Mouse (Mus musculus): ENCODE results near the gene Rps15. TPM values are rescaled to one million over a fixed set of nuclear protein-coding genes. Genes with fewer than 3 reads are reported as not detected.

Rps15 gene
- polyA plus RNA-seq, 1 experiment from 2014 or later, result 741 TPM

DNA sequence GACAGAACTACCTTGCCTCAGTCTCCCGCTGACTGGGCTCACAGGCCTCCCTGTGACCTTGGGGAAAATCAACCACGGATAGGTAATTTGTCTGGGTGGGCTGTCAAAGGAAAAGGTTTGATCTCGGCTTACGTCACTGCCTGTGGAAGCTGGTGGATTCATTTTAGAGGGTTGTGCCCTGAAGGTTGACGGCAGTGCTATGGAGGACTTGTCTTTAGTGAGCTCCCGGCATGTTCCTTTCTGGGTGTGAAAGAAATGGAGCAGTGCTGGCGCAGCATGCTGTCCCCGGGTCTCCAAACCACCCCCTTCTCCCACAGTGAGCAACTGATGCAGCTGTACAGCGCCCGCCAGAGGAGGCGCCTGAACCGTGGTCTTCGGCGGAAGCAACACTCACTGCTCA lies 1.1 kb downstream of the Rps15 start:
- H3K27me3 ChIP-seq (replicated peaks; ENCODE audit: insufficient read depth, low read length), result 0 out of 2 replicates have a peak, but pooled peaks cover 7% of the 10 kb centered on the region
- DNase-seq (ENCODE audit: low spot score) (peak; percentile 15), ATAC-seq (no peak)
- no peaks in the 10 kb centered on the region for H3K9me3 ChIP-seq (ENCODE audit: low read length)
- H3K36me3 ChIP-seq (ENCODE audit: insufficient read depth, low read length), result peaks cover 7% of the 10 kb centered on the region; the same call in 1 of the 2 replicates
- H3K4me2 ChIP-seq (replicated peaks; ENCODE audit: low read depth, low read length), result peak overlapping the region; percentile 69
- peaks cover 9% of the 10 kb centered on the region; the same call in 1 of the 2 replicates for H3K4me1 ChIP-seq (ENCODE audit: insufficient read depth, low read depth, low read length)
- H3K27ac ChIP-seq (ENCODE audit: low read length), result peak overlapping the region; percentile 88; the same call in 1 of the 2 replicates
- peak overlapping the region; percentile 88 for H3K4me3 ChIP-seq (ENCODE audit: low read depth, low read length)
- 13% methylated on average over 14 of the region's 14 CpGs for WGBS
- H3K9ac ChIP-seq (replicated peaks; ENCODE audit: low read depth), result peak overlapping the region; percentile 93
- TF ChIP-seq EP300 (IDR thresholded peaks at IDR 0.05), result no peak
- peak; percentile 31; the same call in 1 of the 2 replicates for TF ChIP-seq CTCF (IDR thresholded peaks at IDR 0.05)

DNA sequence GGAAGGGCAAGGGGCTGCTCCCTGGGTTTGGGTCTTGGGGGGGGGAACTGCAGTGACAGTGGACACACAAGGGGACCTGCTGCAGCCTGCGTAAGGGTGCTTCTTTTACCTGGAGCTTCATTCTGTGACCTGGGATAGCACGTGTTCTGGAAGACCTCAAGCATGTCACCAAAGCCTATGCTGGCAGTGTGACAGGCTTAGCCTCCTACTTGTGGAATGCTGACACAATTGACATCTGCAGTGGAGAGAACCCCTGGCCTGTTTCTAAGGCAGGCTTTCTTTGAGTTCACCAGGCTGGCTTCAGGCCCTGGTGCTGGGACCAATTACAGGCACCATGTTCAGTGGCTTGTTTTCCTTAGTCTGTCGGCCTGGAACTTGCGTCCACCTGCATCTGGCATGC lies 2.1 kb downstream of the Rps15 start:
- Histone ChIP-seq H3K27me3 (replicated peaks; ENCODE audit: insufficient read depth, low read length) (peaks cover 16% of the 10 kb centered on the region), H3K9ac (replicated peaks; ENCODE audit: low read depth) (no peak overlapping the region), H3K4me3 (ENCODE audit: low read depth, low read length) (no peak overlapping the region), H3K4me2 (replicated peaks; ENCODE audit: low read depth, low read length) (no peak overlapping the region), H3K4me1 (ENCODE audit: insufficient read depth, low read depth, low read length) (peaks cover 9% of the 10 kb centered on the region; the same call in 1 of the 2 replicates), H3K36me3 (ENCODE audit: insufficient read depth, low read length) (peaks cover 7% of the 10 kb centered on the region; the same call in 1 of the 2 replicates), H3K9me3 (ENCODE audit: low read length) (no peaks in the 10 kb centered on the region), H3K27ac (ENCODE audit: low read length) (no peak overlapping the region)
- 74% methylated on average over 4 of the region's 4 CpGs for WGBS
- TF ChIP-seq CTCF (IDR thresholded peaks at IDR 0.05) (no peak), EP300 (IDR thresholded peaks at IDR 0.05) (no peak)
- DNase-seq (ENCODE audit: low spot score) (peak; percentile 4), ATAC-seq (no peak)

GRCm38 (mm10) chr10:80294788-80295303 lies 2.6 kb downstream of the Rps15 start:
- H3K4me1 ChIP-seq (ENCODE audit: insufficient read depth, low read depth, low read length), result peaks cover 9% of the 10 kb centered on the region; the same call in 1 of the 2 replicates
- no peak overlapping the region for H3K4me2 ChIP-seq (replicated peaks; ENCODE audit: low read depth, low read length)
- no peak for DNase-seq (ENCODE audit: low spot score)
- 44% methylated on average over 7 of the region's 7 CpGs for WGBS
- H3K27me3 ChIP-seq (replicated peaks; ENCODE audit: insufficient read depth, low read length), result peaks cover 22% of the 10 kb centered on the region
- no peaks in the 10 kb centered on the region for H3K9me3 ChIP-seq (ENCODE audit: low read length)
- no peak overlapping the region for H3K27ac ChIP-seq (ENCODE audit: low read length)
- TF ChIP-seq EP300 (IDR thresholded peaks at IDR 0.05) (no peak), CTCF (IDR thresholded peaks at IDR 0.05) (no peak)
- H3K4me3 ChIP-seq (ENCODE audit: low read depth, low read length), result no peak overlapping the region
- H3K36me3 ChIP-seq (ENCODE audit: insufficient read depth, low read length), result peaks cover 7% of the 10 kb centered on the region; the same call in 1 of the 2 replicates
- ATAC-seq, result no peak
- H3K9ac ChIP-seq (replicated peaks; ENCODE audit: low read depth), result no peak overlapping the region

- Histone ChIP-seq H3K4me3 (ENCODE audit: low read depth, low read length) (peak within 1 kb of the TSS; percentile 31; the same call in 1 of the 2 replicates), H3K9me3 (ENCODE audit: low read length) (no peaks in the 10 kb centered on the region), H3K4me2 (replicated peaks; ENCODE audit: low read depth, low read length) (peak within 1 kb of the TSS; percentile 61), H3K4me1 (ENCODE audit: insufficient read depth, low read depth, low read length) (peaks cover 9% of the 10 kb centered on the region; the same call in 1 of the 2 replicates), H3K27me3 (replicated peaks; ENCODE audit: insufficient read depth, low read length) (peaks cover 28% of the 10 kb centered on the region), H3K9ac (replicated peaks; ENCODE audit: low read depth) (no peak within 1 kb of the TSS), H3K27ac (ENCODE audit: low read length) (no peak within 1 kb of the TSS), H3K36me3 (ENCODE audit: insufficient read depth, low read length) (peaks cover 7% of the 10 kb centered on the region; the same call in 1 of the 2 replicates)
- TF ChIP-seq CTCF (IDR thresholded peaks at IDR 0.05), result peak; percentile 80
- TF ChIP-seq EP300 (IDR thresholded peaks at IDR 0.05), result no peak
- ATAC-seq, result peak; percentile 47
- peak; percentile 85 for DNase-seq (ENCODE audit: low spot score)
- 3% methylated on average over 26 of the region's 26 CpGs for WGBS
These were observed 3.6 kb downstream of the Rps15 start, which contains the start of gene Apc2 for GRCm38 (mm10) chr10:80295618-80296425. Apc2 (plus strand) TSS chr10:80295977.

GRCm38 (mm10) chr10:80296824-80297223 lies 4.6 kb downstream of the Rps15 start:
- TF ChIP-seq CTCF (IDR thresholded peaks at IDR 0.05), result no peak
- TF ChIP-seq EP300 (IDR thresholded peaks at IDR 0.05), result no peak
- Histone ChIP-seq H3K9ac (replicated peaks; ENCODE audit: low read depth) (no peak overlapping the region), H3K4me1 (ENCODE audit: insufficient read depth, low read depth, low read length) (peaks cover 10% of the 10 kb centered on the region; the same call in 1 of the 2 replicates), H3K4me3 (ENCODE audit: low read depth, low read length) (no peak overlapping the region), H3K27me3 (replicated peaks; ENCODE audit: insufficient read depth, low read length) (peaks cover 28% of the 10 kb centered on the region), H3K27ac (ENCODE audit: low read length) (no peak overlapping the region), H3K9me3 (ENCODE audit: low read length) (no peaks in the 10 kb centered on the region), H3K4me2 (replicated peaks; ENCODE audit: low read depth, low read length) (no peak overlapping the region), H3K36me3 (ENCODE audit: insufficient read depth, low read length) (peaks cover 7% of the 10 kb centered on the region; the same call in 1 of the 2 replicates)
- WGBS, result 79% methylated on average over 5 of the region's 5 CpGs
- ATAC-seq, result no peak
- DNase-seq (ENCODE audit: low spot score), result peak; percentile 3

DNA sequence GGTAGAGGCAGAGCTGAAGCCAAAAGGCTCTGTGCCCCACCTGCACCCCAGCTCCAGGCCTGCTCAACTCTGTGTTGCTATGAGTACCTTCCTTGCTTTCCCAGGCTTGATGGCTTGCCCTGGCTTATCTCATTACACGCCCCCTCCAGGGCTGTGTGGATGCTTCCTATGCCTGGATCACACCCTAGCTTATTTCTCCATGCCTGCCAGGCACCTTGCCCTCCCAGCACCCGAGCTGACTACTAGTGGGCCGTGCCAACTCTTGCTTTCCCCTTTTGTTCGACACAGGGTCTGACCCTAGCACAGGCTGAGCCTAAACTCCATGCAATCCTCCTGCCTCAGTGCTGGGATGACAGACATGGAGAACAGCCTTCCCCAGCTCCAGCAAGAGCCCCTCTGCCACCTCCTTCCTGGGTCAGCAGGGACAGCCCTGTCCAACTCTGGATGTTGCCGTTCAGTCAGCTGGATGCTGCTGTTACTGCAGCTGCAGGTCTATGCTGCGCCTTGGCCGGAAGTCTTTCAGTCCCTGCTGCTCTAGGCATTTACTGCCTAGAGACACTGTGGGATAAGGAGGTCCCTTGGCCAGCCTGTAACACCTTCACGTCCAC lies 5.4 kb downstream of the Rps15 start:
- Histone ChIP-seq H3K4me2 (replicated peaks; ENCODE audit: low read depth, low read length) (no peak overlapping the region), H3K4me3 (ENCODE audit: low read depth, low read length) (no peak overlapping the region), H3K27me3 (replicated peaks; ENCODE audit: insufficient read depth, low read length) (peaks cover 33% of the 10 kb centered on the region), H3K9ac (replicated peaks; ENCODE audit: low read depth) (no peak overlapping the region), H3K9me3 (ENCODE audit: low read length) (no peaks in the 10 kb centered on the region), H3K36me3 (ENCODE audit: insufficient read depth, low read length) (peaks cover 7% of the 10 kb centered on the region; the same call in 1 of the 2 replicates), H3K27ac (ENCODE audit: low read length) (no peak overlapping the region), H3K4me1 (ENCODE audit: insufficient read depth, low read depth, low read length) (peaks cover 14% of the 10 kb centered on the region; the same call in 1 of the 2 replicates)
- 56% methylated on average over 8 of the region's 8 CpGs for WGBS
- TF ChIP-seq EP300 (IDR thresholded peaks at IDR 0.05) (no peak), CTCF (IDR thresholded peaks at IDR 0.05) (no peak)
- DNase-seq (ENCODE audit: low spot score) (no peak), ATAC-seq (no peak)
